Mouse (Mus musculus) brain, embryonic 14.5 days (tissue): Measurements from ENCODE around the gene Cdk14.

Experiments
- CTCF ChIP-seq: fragments of 200-500 bp; IDR thresholded peaks from 2 replicates; pipeline ENCODE4 v1.5.1; 2012; ENCODE audit warnings: inconsistent platforms, mild to moderate bottlenecking, moderate library complexity, borderline replicate concordance; ENCODE audit not compliant: insufficient read depth, insufficient read length; ENCODE audit errors: extremely low read depth
- POLR2A ChIP-seq: fragments of 200-500 bp; IDR thresholded peaks from 2 replicates; pipeline ENCODE4 v1.6.1; 2012; ENCODE audit warnings: mild to moderate bottlenecking, inconsistent platforms, borderline replicate concordance; ENCODE audit not compliant: poor library complexity, insufficient read depth, insufficient read length, severe bottlenecking; ENCODE audit errors: extremely low read depth

GRCm38 (mm10) chr5:5414835-5415234 is 5.3 kb downstream of the Cdk14 start:
- TF ChIP-seq CTCF (no peak), POLR2A (no peak)
